Mouse (Mus musculus) bone marrow macrophage, adult 2 months (primary cell): ENCODE results near the gene Iqcg. TPM values are rescaled to one million over a fixed set of nuclear protein-coding genes. Genes with fewer than 3 reads are reported as not detected.

Experiments
- H3K27ac ChIP-seq: 2 replicates; pipeline ENCODE4 v1.5.1; 2012; ENCODE audit warnings: low read depth, low read length; ENCODE audit not compliant: insufficient read depth
- H3K4me1 ChIP-seq: 2 replicates; pipeline ENCODE4 v1.6.1; 2012; ENCODE audit warnings: low read length; ENCODE audit not compliant: control insufficient read depth, insufficient read depth
- H3K4me3 ChIP-seq: 2 replicates; pipeline ENCODE4 v1.5.1; 2012; ENCODE audit warnings: mild to moderate bottlenecking, low read length, moderate library complexity; ENCODE audit not compliant: insufficient read depth
- CTCF ChIP-seq: IDR thresholded peaks from 2 replicates; pipeline ENCODE4 v1.5.1; 2012; ENCODE audit warnings: low read depth, mild to moderate bottlenecking, low read length, moderate library complexity
- POLR2A ChIP-seq: IDR thresholded peaks from 2 replicates; pipeline ENCODE4 v1.6.1; 2012; ENCODE audit warnings: mild to moderate bottlenecking, low read depth, low read length, borderline replicate concordance
- polyA plus RNA-seq: library from polyadenylated mRNA; stranded (reverse); fragments of >200 nt; gene quantifications from 2 replicates; pipeline ENCODE4 v1.2.4, GENCODE M21; 2012; ENCODE audit not compliant: missing spikeins, insufficient read depth, insufficient read length

The Iqcg gene
- polyA plus RNA-seq, 1 experiment: 0.86 TPM

DNA sequence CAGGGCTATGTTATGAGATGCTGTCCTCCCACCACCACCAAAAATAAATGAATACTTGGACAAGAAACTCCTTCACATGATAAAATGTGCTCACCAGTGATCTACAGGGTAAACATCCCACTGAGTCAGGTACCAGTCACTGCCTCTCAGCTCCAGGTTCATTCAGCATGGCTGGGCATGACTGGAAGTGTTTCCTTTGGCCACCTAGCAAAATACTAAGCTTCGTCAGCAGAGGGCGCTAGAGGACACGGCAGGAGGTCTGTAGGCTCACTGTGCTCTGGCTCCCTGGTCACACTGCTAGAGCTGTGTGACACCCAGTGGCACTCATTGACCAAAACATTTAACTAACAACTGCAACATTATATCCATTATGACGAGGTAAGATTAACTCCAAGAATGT, 32.3 kb downstream of the Iqcg start:
- Histone ChIP-seq H3K27ac (no peak overlapping the region), H3K4me3 (no peak overlapping the region), H3K4me1 (no peaks in the 10 kb centered on the region)
- TF ChIP-seq CTCF (peak; percentile 51), POLR2A (no peak)

DNA sequence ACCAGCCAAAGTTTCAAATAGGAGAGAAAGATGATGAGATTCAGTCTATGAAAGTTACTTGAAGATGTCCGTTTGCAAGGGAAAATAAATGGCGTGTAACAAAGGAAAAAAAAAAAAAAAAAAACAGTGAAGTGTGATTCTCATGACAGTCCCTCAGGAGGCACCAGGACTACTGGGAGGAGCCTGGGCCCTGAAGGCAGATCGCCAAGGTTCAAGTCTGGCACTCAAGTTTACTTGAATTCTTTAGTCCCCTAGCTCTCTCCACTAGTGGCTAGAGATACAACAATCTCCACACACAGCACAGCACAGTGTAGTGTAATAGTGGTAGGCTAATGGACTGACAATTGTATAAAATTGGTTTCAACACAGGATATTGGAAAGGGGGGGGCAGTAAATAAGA, 34.6 kb downstream of the Iqcg start:
- H3K4me1 ChIP-seq: no peaks in the 10 kb centered on the region
- no peak for TF ChIP-seq POLR2A
- no peak for TF ChIP-seq CTCF
- no peak overlapping the region for H3K4me3 ChIP-seq
- no peak overlapping the region for H3K27ac ChIP-seq

DNA sequence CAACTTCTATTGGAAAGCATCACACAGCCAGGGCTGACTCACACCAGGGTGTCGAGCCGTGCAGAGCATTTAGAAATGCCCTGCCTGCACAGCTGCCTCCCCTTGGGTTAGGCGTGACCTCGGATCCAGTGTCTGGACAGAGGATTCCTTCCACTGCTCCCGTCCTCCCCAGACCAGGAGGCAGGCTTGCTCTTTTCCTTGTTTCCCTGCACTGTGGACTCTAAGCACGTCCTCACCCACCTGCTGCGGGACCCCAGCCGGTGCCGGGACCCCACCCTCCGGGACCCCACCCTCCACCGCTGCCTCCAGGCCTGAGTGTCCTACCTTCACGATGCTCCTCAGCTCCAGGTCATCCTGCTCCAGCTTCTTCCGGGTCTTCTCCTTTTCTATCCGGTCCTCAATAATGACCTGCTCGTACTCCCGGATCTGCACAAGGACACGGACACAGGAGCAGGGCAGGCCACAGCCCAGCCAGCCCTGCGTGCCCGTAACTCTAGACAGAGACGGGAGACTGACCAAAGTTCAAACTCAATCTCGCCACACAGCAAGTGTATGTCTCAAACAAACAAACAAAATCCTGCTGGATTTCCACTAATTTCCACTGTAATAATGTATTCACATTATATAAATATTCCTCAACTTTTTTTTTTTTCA, 36.8 kb downstream of the Iqcg start:
- H3K27ac ChIP-seq: no peak overlapping the region
- no peak for TF ChIP-seq CTCF
- TF ChIP-seq POLR2A: no peak
- no peaks in the 10 kb centered on the region for H3K4me1 ChIP-seq
- H3K4me3 ChIP-seq: no peak overlapping the region

DNA sequence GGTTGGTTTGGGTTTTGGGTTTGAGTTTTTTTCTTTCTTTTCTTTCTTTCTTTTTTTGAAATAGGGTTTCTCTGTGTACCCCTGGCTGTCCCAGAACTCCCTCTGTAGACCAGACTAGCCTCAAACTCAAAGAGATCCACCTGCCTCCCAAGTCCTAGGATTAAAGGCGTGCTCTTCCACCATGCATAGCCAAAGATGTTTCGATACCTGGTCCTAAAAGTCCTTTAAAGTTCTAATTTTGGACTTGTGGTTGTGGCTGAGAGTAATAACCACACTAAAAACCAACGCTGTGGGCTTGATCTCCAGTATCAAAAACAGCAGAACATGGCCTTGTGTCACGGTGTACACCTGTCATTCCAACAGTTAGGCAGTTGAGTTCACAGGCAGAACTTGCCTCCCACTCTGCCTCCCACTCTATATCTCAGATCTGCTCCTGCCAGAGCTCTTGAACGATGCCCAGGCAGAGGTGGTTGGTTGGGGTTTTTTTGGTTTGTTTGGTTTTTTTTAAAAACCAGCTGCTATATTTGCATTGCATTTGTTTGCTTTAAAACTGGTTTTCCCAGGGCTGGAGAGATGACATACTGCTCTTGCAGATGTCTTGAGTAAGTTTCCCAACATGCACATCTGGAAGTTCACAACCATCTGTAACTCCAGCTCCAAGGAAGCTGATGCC, 38.2 kb downstream of the Iqcg start:
- no peak for TF ChIP-seq POLR2A
- no peak for TF ChIP-seq CTCF

DNA sequence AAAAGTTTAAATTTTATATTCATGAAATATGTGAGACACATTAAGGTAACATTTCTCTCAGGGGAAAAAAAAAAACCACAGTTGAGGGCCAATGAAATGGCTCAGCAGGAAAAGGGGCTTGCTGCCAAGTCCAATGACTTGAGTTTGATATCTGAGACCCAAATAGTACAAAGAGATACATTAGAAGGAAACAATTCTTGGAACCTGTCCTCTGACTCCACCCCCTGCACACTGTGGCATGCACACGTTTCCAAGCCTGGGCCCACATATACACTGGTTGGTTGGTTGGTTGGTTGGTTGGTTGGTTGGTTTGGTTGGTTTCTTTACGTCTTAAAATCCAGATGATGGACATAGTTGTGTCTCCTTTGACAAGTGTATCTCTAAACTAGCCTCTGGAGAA, 40.0 kb downstream of the Iqcg start:
- H3K4me3 ChIP-seq: no peak overlapping the region
- TF ChIP-seq POLR2A (no peak), CTCF (no peak)
- no peak overlapping the region for H3K27ac ChIP-seq
- no peaks in the 10 kb centered on the region for H3K4me1 ChIP-seq

More for the DNA sequence above, 38.2 kb downstream of the Iqcg start:
- Histone ChIP-seq H3K4me3 (no peak overlapping the region), H3K4me1 (no peaks in the 10 kb centered on the region), H3K27ac (no peak overlapping the region)

DNA sequence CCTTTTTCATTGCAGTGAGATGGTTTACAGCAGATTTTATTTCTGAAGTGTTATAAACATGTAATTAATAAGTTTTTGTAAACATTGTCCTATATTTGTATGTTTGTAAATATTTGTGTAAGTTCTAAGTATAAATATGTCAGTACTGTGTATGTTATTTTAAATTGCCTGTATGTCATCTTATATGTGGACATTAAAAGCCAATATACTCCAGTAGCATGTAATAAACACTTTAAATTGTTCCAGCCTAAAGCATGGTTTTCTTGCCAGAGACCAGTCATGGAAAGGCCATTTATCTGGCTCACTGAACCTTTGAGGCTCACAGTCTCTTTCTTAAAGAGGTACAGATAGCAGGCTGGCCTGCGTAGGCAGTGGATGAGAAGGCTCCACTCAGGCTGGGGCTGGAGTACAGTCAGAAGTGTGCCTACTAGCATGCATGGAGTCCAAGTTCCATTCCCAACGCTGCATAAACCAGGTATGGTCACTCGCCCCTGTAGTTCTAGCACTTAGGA, 40.6 kb downstream of the Iqcg start:
- Histone ChIP-seq H3K27ac (no peak overlapping the region), H3K4me3 (no peak overlapping the region), H3K4me1 (no peaks in the 10 kb centered on the region)
- TF ChIP-seq POLR2A (no peak), CTCF (no peak)

DNA sequence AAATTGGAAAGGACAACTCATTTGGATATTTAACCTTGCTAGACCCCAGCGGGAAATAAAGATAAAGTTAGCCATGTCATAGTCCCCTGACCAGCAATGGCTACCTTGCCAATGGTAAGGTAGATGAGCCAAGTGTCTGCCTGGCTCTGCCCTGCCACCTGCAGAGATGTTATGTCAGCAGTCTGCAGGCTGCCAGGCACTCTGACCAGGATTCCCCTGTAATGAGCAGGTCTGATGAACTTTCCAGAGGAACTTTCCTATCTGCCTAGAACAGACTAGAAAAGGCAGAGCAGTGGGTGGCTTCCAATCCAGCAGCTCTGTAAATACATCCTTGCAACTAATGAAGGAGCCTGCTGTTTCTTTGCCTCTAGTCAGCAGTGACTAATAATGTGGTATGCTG, 41.1 kb downstream of the Iqcg start:
- Histone ChIP-seq H3K27ac (no peak overlapping the region), H3K4me3 (no peak overlapping the region), H3K4me1 (no peaks in the 10 kb centered on the region)
- TF ChIP-seq POLR2A: no peak
- TF ChIP-seq CTCF: no peak

DNA sequence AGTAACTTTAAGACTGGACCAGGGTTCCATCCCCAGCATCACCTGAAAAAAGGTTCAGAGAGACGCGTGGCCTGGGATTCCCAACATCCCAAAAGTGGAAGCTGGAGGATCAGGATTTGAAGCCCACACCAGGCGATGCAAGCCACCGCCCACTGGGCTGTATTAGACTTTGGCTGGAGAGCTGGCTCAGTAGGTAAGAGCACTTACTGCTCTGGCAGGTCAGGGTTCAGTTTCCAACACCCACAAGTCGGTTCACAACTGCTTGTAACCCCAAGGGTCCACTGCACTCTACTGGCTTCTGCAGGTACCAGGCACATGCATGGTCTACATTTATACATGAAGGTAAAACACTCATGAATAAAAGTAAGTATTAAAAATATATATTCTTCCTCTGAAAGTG, 42.2 kb downstream of the Iqcg start:
- H3K4me1 ChIP-seq: no peaks in the 10 kb centered on the region
- TF ChIP-seq CTCF: no peak
- no peak for TF ChIP-seq POLR2A
- no peak overlapping the region for H3K27ac ChIP-seq
- no peak overlapping the region for H3K4me3 ChIP-seq

DNA sequence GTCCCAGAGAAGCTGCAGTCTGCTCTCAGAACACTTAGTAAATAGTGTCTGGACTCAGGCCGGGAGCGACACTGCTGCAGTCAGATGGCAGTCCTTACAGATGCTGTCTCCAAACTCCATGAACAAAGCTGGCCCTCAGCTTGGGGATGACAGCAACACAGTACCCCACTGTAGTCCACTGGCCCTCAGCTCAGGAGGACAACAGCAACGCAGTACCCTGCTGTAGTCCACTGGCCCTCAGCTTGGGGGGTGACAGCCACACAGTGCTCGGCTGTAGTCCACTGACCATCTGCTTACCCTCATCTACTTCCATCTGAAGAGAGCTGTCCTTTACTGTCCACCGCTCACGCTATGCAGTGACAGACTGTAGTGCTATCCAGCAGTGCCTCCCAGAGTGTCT, 45.9 kb downstream of the Iqcg start:
- Histone ChIP-seq H3K4me3 (no peak overlapping the region), H3K4me1 (peaks cover 9% of the 10 kb centered on the region), H3K27ac (no peak overlapping the region)
- TF ChIP-seq CTCF (no peak), POLR2A (no peak)

DNA sequence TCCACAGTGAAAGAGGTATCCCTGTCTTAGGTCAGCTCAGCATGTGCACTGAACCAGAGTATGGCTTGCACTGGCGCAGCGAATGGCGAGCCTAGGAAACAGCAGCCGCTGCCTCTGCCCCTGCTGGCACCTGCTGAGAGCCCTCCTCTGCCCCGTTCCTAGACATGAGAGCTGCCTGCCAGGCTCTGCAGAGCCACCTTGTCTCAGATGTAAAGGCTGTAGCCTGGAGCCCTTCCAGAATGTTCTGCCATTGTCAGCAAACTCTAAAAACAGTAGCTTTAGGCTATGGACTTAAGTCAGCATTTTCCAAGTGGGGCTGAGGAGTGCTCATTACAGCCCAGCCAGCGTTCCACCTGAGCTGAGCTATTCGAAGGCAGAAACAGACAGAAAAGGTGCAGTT, 48.6 kb downstream of the Iqcg start:
- H3K4me3 ChIP-seq: no peak overlapping the region
- TF ChIP-seq POLR2A (no peak), CTCF (no peak)
- H3K27ac ChIP-seq: no peak overlapping the region
- H3K4me1 ChIP-seq: peaks cover 9% of the 10 kb centered on the region
